Mouse (Mus musculus) limb, embryonic 13.5 days (tissue): ENCODE measurements at regions not wholly inside any gene's neighbourhood (a gene's known extent, or its start where the extent isn't known, plus 50 kb on each side); places are given as distances from the start of the nearest gene placed in this dataset.

Source experiments
- ATAC-seq: fragments of 200-750 bp; cut with Nextera tagmentation; 2 replicates; pipeline ENCODE4 v1.8.0; 2017; ENCODE audit warnings: low read depth, moderate number of reproducible peaks, moderate TSS enrichment; ENCODE audit not compliant: low FRiP score
- H3K27ac ChIP-seq: fragments of 300-500 bp; sonication (generic); 2 replicates; pipeline ENCODE4 v1.5.1; 2015; ENCODE audit warnings: inconsistent platforms, mild to moderate bottlenecking, moderate library complexity
- H3K27me3 ChIP-seq: fragments of 300-500 bp; sonication (generic); 2 replicates; pipeline ENCODE4 v1.6.1; 2015; ENCODE audit warnings: mild to moderate bottlenecking, inconsistent platforms
- H3K36me3 ChIP-seq: fragments of 300-500 bp; sonication (generic); 2 replicates; pipeline ENCODE4 v1.6.1; 2015; ENCODE audit warnings: inconsistent platforms, mild to moderate bottlenecking, moderate library complexity
- H3K4me1 ChIP-seq: fragments of 300-500 bp; sonication (generic); 2 replicates; pipeline ENCODE4 v1.6.1; 2015; ENCODE audit warnings: inconsistent platforms
- H3K4me2 ChIP-seq: fragments of 300-500 bp; sonication (generic); replicated peaks from 2 replicates; pipeline ENCODE4 v1.6.1; 2015; ENCODE audit warnings: inconsistent platforms, mild to moderate bottlenecking, moderate library complexity
- H3K4me3 ChIP-seq: fragments of 300-500 bp; sonication (generic); 2 replicates; pipeline ENCODE4 v1.5.1; 2015; ENCODE audit warnings: moderate library complexity, mild to moderate bottlenecking, inconsistent platforms
- H3K9ac ChIP-seq: fragments of 300-500 bp; sonication (generic); 2 replicates; pipeline ENCODE4 v1.6.1; 2015; ENCODE audit warnings: mild to moderate bottlenecking, inconsistent platforms
- H3K9me3 ChIP-seq: fragments of 300-500 bp; sonication (generic); 2 replicates; pipeline ENCODE4 v1.6.1; 2016; ENCODE audit warnings: inconsistent platforms
- WGBS: fragments of 180-500 bp; shearing (Covaris S2); methylation state at CpG from one replicate; pipeline ENCODE4 v1.1.7; 2015; 5-methylcytosine and 5-hydroxymethylcytosine counted together

DNA sequence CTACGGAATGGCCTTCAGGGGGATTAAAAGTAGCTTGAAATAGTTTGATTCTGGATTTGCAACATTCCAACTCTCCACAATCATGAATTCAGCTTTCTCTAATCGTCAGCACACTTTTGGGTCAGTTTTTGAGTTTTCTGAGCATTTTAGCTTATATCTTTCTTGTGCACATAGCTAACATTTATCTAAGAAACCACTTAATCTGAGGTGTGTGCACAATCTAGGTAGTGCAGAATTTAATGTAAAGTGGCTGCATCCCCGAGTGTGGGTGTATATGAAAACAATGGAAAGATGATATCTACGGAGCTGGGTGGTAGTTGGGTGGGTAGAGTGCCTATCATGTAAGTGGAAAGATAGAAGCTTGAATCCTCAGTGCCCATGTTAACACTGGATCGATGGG, 570.1 kb downstream of the Adgrl2 start:
- H3K36me3 ChIP-seq: no peaks in the 10 kb centered on the region
- H3K27me3 ChIP-seq: peaks cover 19% of the 10 kb centered on the region
- no peak for ATAC-seq
- no peak overlapping the region for H3K9ac ChIP-seq
- peaks cover 20% of the 10 kb centered on the region for H3K4me1 ChIP-seq
- H3K4me2 ChIP-seq: no peak overlapping the region
- WGBS: 90% methylated on average over 5 of the region's 5 CpGs
- H3K4me3 ChIP-seq: no peak overlapping the region
- H3K9me3 ChIP-seq: no peaks in the 10 kb centered on the region
- no peak overlapping the region for H3K27ac ChIP-seq

DNA sequence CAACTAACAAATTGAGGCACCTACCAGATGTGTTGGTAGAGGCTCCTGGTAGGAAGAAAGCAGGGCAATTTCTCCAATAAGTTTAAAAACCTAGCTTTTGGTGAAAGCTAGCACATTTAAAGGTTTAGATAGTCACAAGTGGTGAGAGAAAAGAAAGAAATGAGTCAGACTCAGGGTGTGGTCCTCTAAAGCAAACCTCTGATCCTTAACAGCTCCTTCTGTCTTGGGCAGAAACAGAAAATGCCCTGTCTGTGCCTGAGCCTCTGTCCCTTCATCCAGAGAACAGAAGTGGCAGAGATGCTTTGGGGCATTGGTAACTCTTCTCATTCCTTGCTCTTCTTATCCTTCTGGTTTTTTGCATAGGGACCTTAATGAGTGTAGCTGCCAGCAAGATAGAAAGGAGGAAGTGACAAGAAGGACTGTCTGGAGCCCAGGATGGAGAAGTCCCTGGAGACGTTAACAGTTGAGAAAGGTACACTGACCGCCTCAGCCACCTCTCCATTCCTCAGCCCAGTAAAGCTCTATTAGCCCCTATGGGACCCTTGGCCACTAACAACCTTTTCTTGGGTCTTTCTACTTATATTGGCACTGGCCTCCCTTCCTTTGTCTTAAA, 570.8 kb downstream of the Adgrl2 start:
- WGBS: 75% methylated on average over 2 of the region's 2 CpGs
- H3K36me3 ChIP-seq: no peaks in the 10 kb centered on the region
- H3K4me2 ChIP-seq: no peak overlapping the region
- H3K4me1 ChIP-seq: peaks cover 15% of the 10 kb centered on the region
- H3K27me3 ChIP-seq: peaks cover 12% of the 10 kb centered on the region; the same call in 1 of the 2 replicates
- no peak overlapping the region for H3K27ac ChIP-seq
- H3K9me3 ChIP-seq: no peaks in the 10 kb centered on the region
- no peak for ATAC-seq
- no peak overlapping the region for H3K9ac ChIP-seq
- H3K4me3 ChIP-seq: no peak overlapping the region

GRCm38 (mm10) chr3:148418067-148418466, 572.3 kb downstream of the Adgrl2 start:
- Histone ChIP-seq H3K9ac (no peak overlapping the region), H3K27ac (no peak overlapping the region), H3K4me3 (no peak overlapping the region), H3K4me1 (peaks cover 12% of the 10 kb centered on the region), H3K27me3 (peaks cover 8% of the 10 kb centered on the region; the same call in 1 of the 2 replicates), H3K9me3 (no peaks in the 10 kb centered on the region), H3K36me3 (no peaks in the 10 kb centered on the region), H3K4me2 (no peak overlapping the region; the same call in 1 of the 2 replicates)
- ATAC-seq: no peak
- WGBS: 6% methylated on average over 6 of the region's 6 CpGs

DNA sequence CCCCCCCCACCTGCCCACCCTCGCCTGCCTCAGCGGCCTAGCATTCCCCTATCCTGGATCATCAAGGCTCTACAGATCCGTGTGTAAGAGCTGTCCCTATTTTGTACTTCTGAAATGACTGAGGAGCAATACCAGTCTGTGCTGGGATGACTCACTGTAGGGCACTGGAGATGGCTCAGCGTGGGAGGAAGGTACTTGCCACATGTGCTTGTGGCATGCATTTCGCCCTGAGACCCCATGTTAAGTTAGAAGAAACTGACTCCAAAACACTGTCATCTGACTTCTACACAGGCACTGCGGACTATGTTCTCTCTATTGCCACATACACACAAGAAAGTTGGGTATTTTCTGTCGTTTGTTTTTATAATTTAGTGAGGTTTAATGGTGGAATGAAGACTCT, 574.9 kb downstream of the Adgrl2 start:
- H3K36me3 ChIP-seq: no peaks in the 10 kb centered on the region
- WGBS: 78% methylated on average over 7 of the region's 7 CpGs
- no peak for ATAC-seq
- no peak overlapping the region for H3K27ac ChIP-seq
- H3K9me3 ChIP-seq: no peaks in the 10 kb centered on the region
- H3K4me3 ChIP-seq: no peak overlapping the region
- H3K9ac ChIP-seq: no peak overlapping the region
- no peak overlapping the region for H3K4me2 ChIP-seq
- peaks cover 18% of the 10 kb centered on the region for H3K4me1 ChIP-seq
- 0 out of 2 replicates have a peak, but pooled peaks cover 4% of the 10 kb centered on the region for H3K27me3 ChIP-seq

- Histone ChIP-seq H3K9me3 (no peaks in the 10 kb centered on the region), H3K36me3 (no peaks in the 10 kb centered on the region), H3K27ac (no peak overlapping the region), H3K4me2 (no peak overlapping the region), H3K4me1 (peaks cover 16% of the 10 kb centered on the region), H3K9ac (no peak overlapping the region), H3K27me3 (no peaks in the 10 kb centered on the region), H3K4me3 (no peak overlapping the region)
- 97% methylated on average over 1 of the region's 1 CpGs for WGBS
- no peak for ATAC-seq
Observed at GRCm38 (mm10) chr3:148413027-148413426, 577.3 kb downstream of the Adgrl2 start.

GRCm38 (mm10) chr3:148412191-148412590, 578.2 kb downstream of the Adgrl2 start:
- H3K9me3 ChIP-seq: no peaks in the 10 kb centered on the region
- H3K27me3 ChIP-seq: no peaks in the 10 kb centered on the region
- no peak overlapping the region for H3K27ac ChIP-seq
- no peaks in the 10 kb centered on the region for H3K36me3 ChIP-seq
- no peak for ATAC-seq
- no peak overlapping the region for H3K4me2 ChIP-seq
- WGBS: 50% methylated on average over 1 of the region's 1 CpGs
- H3K4me1 ChIP-seq: peaks cover 11% of the 10 kb centered on the region; the same call in 1 of the 2 replicates
- no peak overlapping the region for H3K4me3 ChIP-seq
- H3K9ac ChIP-seq: no peak overlapping the region

DNA sequence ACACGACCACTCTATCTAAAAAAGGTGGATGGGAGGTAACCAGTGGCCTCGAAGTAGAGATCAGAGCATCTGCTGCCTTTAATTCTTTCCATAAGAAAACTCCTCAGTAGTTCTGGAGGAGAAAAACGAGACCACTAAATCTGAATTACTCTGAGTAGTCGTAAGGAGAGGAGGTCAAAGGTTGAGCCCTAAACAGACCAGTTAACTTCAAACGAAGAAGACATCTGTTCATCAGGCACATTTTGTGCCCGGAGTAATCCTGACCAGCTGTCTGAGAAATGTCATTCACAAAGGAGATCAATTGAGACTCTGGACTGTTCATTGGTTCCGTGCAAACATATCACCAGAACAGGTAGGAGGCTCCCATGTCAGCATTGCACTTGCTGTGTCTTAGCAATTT, 592.0 kb downstream of the Adgrl2 start:
- no peaks in the 10 kb centered on the region for H3K36me3 ChIP-seq
- no peak overlapping the region for H3K9ac ChIP-seq
- H3K4me1 ChIP-seq: no peaks in the 10 kb centered on the region
- H3K4me3 ChIP-seq: no peak overlapping the region
- no peaks in the 10 kb centered on the region for H3K9me3 ChIP-seq
- no peak overlapping the region for H3K4me2 ChIP-seq
- ATAC-seq: no peak
- no peak overlapping the region for H3K27ac ChIP-seq
- WGBS: 10% methylated on average over 7 of the region's 7 CpGs
- no peaks in the 10 kb centered on the region for H3K27me3 ChIP-seq

GRCm38 (mm10) chr3:148387550-148387949, 602.8 kb downstream of the Adgrl2 start:
- ATAC-seq: no peak
- no peaks in the 10 kb centered on the region for H3K9me3 ChIP-seq
- H3K4me1 ChIP-seq: peaks cover 19% of the 10 kb centered on the region
- no peak overlapping the region for H3K9ac ChIP-seq
- H3K4me3 ChIP-seq: no peak overlapping the region
- H3K36me3 ChIP-seq: no peaks in the 10 kb centered on the region
- no peak overlapping the region for H3K4me2 ChIP-seq
- no peak overlapping the region for H3K27ac ChIP-seq
- WGBS: 57% methylated on average over 6 of the region's 6 CpGs
- no peaks in the 10 kb centered on the region for H3K27me3 ChIP-seq

- WGBS: 94% methylated on average over 7 of the region's 7 CpGs
- no peak for ATAC-seq
- no peaks in the 10 kb centered on the region for H3K36me3 ChIP-seq
- H3K9me3 ChIP-seq: no peaks in the 10 kb centered on the region
- H3K4me1 ChIP-seq: peaks cover 19% of the 10 kb centered on the region
- H3K27ac ChIP-seq: no peak overlapping the region
- no peak overlapping the region for H3K4me3 ChIP-seq
- H3K9ac ChIP-seq: no peak overlapping the region
- H3K4me2 ChIP-seq: no peak overlapping the region
- H3K27me3 ChIP-seq: no peaks in the 10 kb centered on the region
Observed at GRCm38 (mm10) chr3:148385712-148386111, 604.6 kb downstream of the Adgrl2 start.

DNA sequence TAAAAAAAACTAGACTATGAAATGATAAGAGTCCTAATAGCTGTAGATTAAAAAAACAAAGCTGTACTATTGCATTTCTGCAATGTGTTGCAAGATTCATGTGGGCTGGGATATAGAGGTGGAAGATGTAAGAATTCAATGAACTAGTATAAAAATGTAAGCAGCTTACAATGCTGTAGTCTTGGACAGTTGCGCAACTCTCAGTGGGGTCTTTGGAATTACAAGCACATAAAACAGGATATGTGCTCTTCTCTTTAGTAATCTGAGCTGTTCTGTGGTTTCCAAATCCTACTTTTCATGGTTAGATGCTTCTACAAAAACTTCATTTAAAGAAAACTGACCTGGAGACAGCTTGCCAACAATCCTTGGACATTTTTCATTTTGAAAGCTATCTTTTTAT, 609.3 kb downstream of the Adgrl2 start:
- H3K27ac ChIP-seq: no peak overlapping the region
- no peaks in the 10 kb centered on the region for H3K27me3 ChIP-seq
- 65% methylated on average over 1 of the region's 1 CpGs for WGBS
- H3K9ac ChIP-seq: no peak overlapping the region
- ATAC-seq: no peak
- no peak overlapping the region for H3K4me2 ChIP-seq
- no peaks in the 10 kb centered on the region for H3K9me3 ChIP-seq
- H3K4me1 ChIP-seq: no peaks in the 10 kb centered on the region
- H3K36me3 ChIP-seq: no peaks in the 10 kb centered on the region
- no peak overlapping the region for H3K4me3 ChIP-seq

DNA sequence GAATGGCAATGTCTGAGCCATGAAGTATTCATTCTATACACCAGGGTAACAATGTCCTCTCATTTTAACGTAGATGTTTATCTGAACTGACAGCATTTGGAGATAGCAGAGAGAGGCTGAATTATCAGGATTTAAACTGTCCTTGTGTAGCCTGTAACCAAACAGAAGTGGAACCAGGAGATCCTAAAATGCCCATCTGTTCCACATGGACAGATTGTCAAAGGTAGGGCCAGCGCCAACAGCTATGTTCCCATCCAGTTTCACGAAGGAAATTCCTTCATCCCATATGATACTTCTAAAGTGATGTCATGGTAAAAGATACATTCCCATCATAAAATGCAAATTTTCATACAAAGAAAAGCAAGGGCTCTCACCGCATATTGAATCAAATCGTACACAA, 627.0 kb downstream of the Adgrl2 start:
- H3K27me3 ChIP-seq: 0 out of 2 replicates have a peak, but pooled peaks cover 10% of the 10 kb centered on the region
- no peak overlapping the region for H3K27ac ChIP-seq
- H3K4me1 ChIP-seq: peaks cover 17% of the 10 kb centered on the region
- no peak for ATAC-seq
- H3K9ac ChIP-seq: no peak overlapping the region
- H3K36me3 ChIP-seq: no peaks in the 10 kb centered on the region
- 81% methylated on average over 5 of the region's 5 CpGs for WGBS
- H3K4me2 ChIP-seq: no peak overlapping the region
- no peaks in the 10 kb centered on the region for H3K9me3 ChIP-seq
- H3K4me3 ChIP-seq: no peak overlapping the region

GRCm38 (mm10) chr3:148362453-148362864, 627.9 kb downstream of the Adgrl2 start:
- Histone ChIP-seq H3K4me1 (peaks cover 17% of the 10 kb centered on the region), H3K9ac (no peak overlapping the region), H3K27me3 (0 out of 2 replicates have a peak, but pooled peaks cover 9% of the 10 kb centered on the region), H3K9me3 (no peaks in the 10 kb centered on the region), H3K4me2 (no peak overlapping the region), H3K36me3 (no peaks in the 10 kb centered on the region), H3K27ac (no peak overlapping the region), H3K4me3 (no peak overlapping the region)
- WGBS: 19% methylated on average over 2 of the region's 2 CpGs
- ATAC-seq: no peak
